Mouse (Mus musculus) spleen, postnatal 10 days (tissue): ENCODE data around the gene Gss.

Experiments
- DNase-seq, 2 experiments: peaks; one replicate each; pipeline ENCODE4 v3.0.0; 2021 to 2022; ENCODE audit warnings: low spot score in 2 of 2

Gene Gss

DNA sequence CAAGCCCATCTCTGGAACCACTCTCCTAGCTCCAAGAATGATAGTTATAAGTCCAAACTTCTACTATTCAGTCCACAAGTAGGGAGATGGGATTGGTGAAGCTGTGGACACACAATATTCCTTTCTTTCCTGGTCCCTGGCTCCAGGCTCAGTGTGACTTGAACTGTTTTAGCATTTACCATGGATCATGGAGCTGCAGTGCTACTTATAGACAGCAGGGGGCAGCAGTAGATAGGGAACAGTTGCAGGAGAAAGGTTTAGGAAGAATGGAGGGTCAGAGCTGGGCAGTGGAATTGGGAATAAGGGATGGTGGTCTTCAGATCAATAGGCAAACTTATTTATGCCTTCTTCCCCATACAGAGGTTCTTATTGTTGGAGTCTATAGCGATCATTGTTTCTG, 76.7 kb downstream of the Gss start:
- peak; percentile 65 to 78 for DNase-seq

DNA sequence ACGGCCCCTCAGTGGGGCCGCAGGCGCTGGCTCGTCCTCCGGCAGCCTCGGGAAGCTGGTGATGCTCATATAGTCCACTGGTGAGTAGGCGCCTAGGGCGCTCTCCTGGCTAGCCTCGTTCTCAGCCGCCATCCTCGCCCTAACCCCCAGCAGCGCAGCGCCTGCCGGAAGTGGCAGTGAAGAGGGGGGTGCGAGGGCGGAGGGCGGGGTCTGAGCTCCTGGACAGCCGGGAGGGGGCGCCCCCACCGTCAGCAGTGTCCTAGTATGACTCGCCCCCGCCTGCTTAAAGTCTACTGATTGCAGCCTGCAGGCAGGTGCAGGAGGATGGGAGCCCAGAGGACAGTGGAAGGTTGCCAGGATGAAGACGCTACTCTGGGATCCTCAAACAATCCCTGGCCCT, 77.9 kb downstream of the Gss start:
- DNase-seq, result peak; percentile 42 to 81

DNA sequence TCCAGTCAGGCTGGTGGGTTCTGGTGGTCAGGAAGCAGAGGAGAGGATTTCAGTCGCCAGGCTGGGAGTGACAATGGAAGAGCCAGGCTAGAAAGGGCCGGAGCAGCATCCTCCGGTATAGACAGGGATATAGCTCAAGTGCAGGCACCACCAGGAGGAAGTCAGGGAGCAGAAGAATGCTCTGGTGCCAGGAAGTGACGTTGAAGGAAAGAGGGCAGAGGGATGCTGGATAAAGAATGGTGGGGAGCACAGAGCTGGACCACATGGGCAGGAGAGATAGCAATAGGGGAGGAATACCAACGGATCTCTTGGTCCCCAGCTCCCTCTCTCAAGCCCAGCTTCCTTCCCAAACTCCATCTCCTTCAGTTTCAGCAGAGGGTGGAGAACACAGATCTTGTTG, 79.1 kb downstream of the Gss start:
- DNase-seq, result no peak
